Mouse (Mus musculus) bone marrow, adult 2 months (tissue): Measurements from ENCODE around the gene G6pc. TPM values are rescaled to one million over a fixed set of nuclear protein-coding genes. Genes with fewer than 3 reads are reported as not detected.
"Not testable (repeated sequence)": the region's sequence is repeated elsewhere in the genome, so short reads cannot be mapped to it uniquely, and the experiment has no call there.

Experiments used
- H3K27ac ChIP-seq: fragments of 200-500 bp; 2 replicates; pipeline ENCODE4 v1.5.1; 2012; ENCODE audit warnings: low read depth, mild to moderate bottlenecking, control low read depth, inconsistent platforms, low read length; ENCODE audit not compliant: control insufficient read depth, poor library complexity, insufficient read depth
- H3K4me1 ChIP-seq: fragments of 200-500 bp; 2 replicates; pipeline ENCODE4 v1.6.1; 2011; ENCODE audit warnings: low read length; ENCODE audit not compliant: control insufficient read depth, insufficient read depth
- H3K4me3 ChIP-seq: fragments of 200-500 bp; replicated peaks from 2 replicates; pipeline ENCODE3; 2011; ENCODE audit warnings: mild to moderate bottlenecking, low read depth, low read length, control low read depth; ENCODE audit not compliant: control insufficient read depth
- CTCF ChIP-seq: fragments of 200-500 bp; IDR thresholded peaks from 2 replicates; pipeline ENCODE4 v1.5.1; 2011; ENCODE audit warnings: low read length, control low read depth; ENCODE audit not compliant: control insufficient read depth, insufficient read depth
- POLR2A ChIP-seq: fragments of 200-500 bp; IDR thresholded peaks from 2 replicates; pipeline ENCODE4 v1.6.1; 2011; ENCODE audit warnings: low read depth, mild to moderate bottlenecking, control low read depth, low read length, borderline replicate concordance; ENCODE audit not compliant: control insufficient read depth
- whole genome bisulfite sequencing: fragments of 180-500 bp; shearing (Covaris S2); methylation state at CpG from one replicate; pipeline ENCODE4 v1.1.7; 2018; 5-methylcytosine and 5-hydroxymethylcytosine counted together
- polyA plus RNA-seq: library from polyadenylated mRNA; stranded (reverse); fragments of >200 nt; gene quantifications from 2 replicates; pipeline ENCODE4 v1.2.4, GENCODE M21; 2011; ENCODE audit warnings: low replicate concordance; ENCODE audit not compliant: missing spikeins, insufficient read depth, insufficient read length

G6pc gene
- polyA plus RNA-seq, 1 experiment: not detected

GRCm38 (mm10) chr11:101353436-101353835 is 13.9 kb upstream of the G6pc start:
- Histone ChIP-seq H3K4me3 (no peak overlapping the region), H3K4me1 (peaks cover 2% of the 10 kb centered on the region; the same call in 1 of the 2 replicates), H3K27ac (no peak overlapping the region)
- 89% methylated on average over 12 of the region's 12 CpGs for WGBS
- TF ChIP-seq CTCF: no peak
- TF ChIP-seq POLR2A: no peak

- Histone ChIP-seq H3K4me1 (peaks cover 2% of the 10 kb centered on the region; the same call in 1 of the 2 replicates), H3K4me3 (no peak overlapping the region), H3K27ac (no peak overlapping the region)
- WGBS: 85% methylated on average over 5 of the region's 5 CpGs
- TF ChIP-seq POLR2A (no peak), CTCF (no peak)
Measured at GRCm38 (mm10) chr11:101354438-101355010, 12.8 kb upstream of the G6pc start.

DNA sequence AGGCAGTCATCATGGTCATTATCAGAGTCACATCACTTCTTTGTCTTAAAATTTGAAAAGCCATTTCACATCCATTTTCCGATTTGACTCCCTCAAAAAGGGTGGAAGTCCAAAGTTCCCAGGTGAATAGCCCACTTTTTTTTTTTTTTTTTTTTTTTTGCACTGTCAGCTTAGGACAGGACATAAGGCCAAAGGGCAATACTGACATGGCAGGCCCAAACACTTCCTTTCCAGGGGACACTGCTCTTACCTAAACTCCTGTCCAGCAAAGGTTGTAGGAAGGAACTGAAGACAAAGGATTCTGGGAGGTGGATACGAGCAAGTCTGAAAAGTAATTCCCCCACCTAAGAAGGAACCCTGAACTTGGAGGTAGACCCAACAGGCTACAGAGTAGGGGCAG is 11.4 kb upstream of the G6pc start:
- Histone ChIP-seq H3K27ac (no peak overlapping the region), H3K4me3 (no peak overlapping the region), H3K4me1 (peaks cover 2% of the 10 kb centered on the region; the same call in 1 of the 2 replicates)
- 68% methylated on average over 2 of the region's 2 CpGs for WGBS
- TF ChIP-seq POLR2A (no peak), CTCF (no peak)

GRCm38 (mm10) chr11:101357505-101358182 is 9.7 kb upstream of the G6pc start:
- no peak for TF ChIP-seq POLR2A
- TF ChIP-seq CTCF: no peak
- no peak overlapping the region for H3K4me3 ChIP-seq
- WGBS: 17% methylated on average over 3 of the region's 3 CpGs
- no peak overlapping the region for H3K27ac ChIP-seq
- peaks cover 2% of the 10 kb centered on the region; the same call in 1 of the 2 replicates for H3K4me1 ChIP-seq

GRCm38 (mm10) chr11:101359776-101360175 is 7.6 kb upstream of the G6pc start:
- TF ChIP-seq POLR2A (no peak), CTCF (no peak)
- 82% methylated on average over 9 of the region's 9 CpGs for WGBS

DNA sequence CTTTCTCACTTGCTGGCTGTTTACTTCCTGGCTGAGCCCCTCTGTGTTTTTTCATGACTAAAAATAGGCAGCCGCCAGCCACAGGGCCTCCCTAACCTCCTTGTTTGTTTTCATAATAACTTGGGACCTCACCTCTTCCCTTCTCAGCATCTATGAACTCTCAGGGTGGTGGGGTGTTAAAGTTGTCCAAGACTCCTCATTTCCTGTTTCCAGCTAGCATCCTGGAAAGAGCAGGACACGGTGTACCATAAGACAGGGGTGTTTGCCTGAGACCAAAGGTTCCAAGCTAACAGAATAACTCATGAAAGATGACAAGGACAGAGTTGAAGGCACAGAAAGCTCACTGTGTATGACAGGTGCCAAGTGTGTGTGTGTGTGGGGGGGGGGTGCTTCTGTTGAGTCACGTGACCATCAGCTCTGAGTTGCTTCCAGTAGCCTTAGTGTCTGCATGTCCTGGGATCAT is 6.7 kb upstream of the G6pc start:
- Histone ChIP-seq H3K4me3 (no peak overlapping the region), H3K4me1 (peaks cover 2% of the 10 kb centered on the region; the same call in 1 of the 2 replicates), H3K27ac (no peak overlapping the region)
- 25% methylated on average over 3 of the region's 3 CpGs for WGBS
- TF ChIP-seq POLR2A (no peak), CTCF (no peak)

More at GRCm38 (mm10) chr11:101359776-101360175, 7.6 kb upstream of the G6pc start:
- Histone ChIP-seq H3K27ac (no peak overlapping the region), H3K4me3 (no peak overlapping the region), H3K4me1 (peaks cover 2% of the 10 kb centered on the region; the same call in 1 of the 2 replicates)

- TF ChIP-seq POLR2A (no peak), CTCF (no peak)
- Histone ChIP-seq H3K27ac (no peak overlapping the region; the same call in 1 of the 2 replicates), H3K4me3 (no peak overlapping the region), H3K4me1 (no peaks in the 10 kb centered on the region)
- WGBS: 50% methylated on average over 5 of the region's 5 CpGs
Measured at GRCm38 (mm10) chr11:101364531-101364931, 2.8 kb upstream of the G6pc start.

DNA sequence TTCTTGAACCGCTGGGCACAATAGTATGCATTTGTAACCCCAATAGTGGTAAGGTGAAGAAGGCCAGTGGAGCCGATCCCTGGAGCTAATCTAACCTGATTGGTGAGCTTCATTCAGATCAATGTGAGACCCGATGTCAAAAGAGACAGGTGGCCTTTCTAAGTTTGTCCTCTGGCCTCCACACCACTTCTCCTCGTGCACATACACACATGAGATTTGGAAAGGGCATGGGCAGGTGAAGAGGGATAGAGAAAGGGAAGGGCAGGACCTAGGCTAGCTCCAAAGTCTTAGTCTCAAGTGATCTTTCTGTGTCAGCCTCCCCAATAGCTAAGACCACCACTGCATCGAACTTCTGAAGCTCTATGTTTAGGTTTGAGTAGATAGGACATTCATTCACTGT is 2.8 kb downstream of the G6pc start:
- 70% methylated on average over 5 of the region's 5 CpGs for WGBS
- TF ChIP-seq POLR2A (no peak), CTCF (no peak)
- Histone ChIP-seq H3K4me3 (no peak overlapping the region), H3K4me1 (no peaks in the 10 kb centered on the region), H3K27ac (no peak overlapping the region)

- 23% methylated on average over 7 of the region's 7 CpGs for WGBS
- TF ChIP-seq POLR2A (no peak), CTCF (no peak)
- Histone ChIP-seq H3K4me3 (no peak overlapping the region), H3K27ac (no peak overlapping the region), H3K4me1 (no peaks in the 10 kb centered on the region)
Measured at GRCm38 (mm10) chr11:101374421-101374938, 7.1 kb downstream of the G6pc start.

DNA sequence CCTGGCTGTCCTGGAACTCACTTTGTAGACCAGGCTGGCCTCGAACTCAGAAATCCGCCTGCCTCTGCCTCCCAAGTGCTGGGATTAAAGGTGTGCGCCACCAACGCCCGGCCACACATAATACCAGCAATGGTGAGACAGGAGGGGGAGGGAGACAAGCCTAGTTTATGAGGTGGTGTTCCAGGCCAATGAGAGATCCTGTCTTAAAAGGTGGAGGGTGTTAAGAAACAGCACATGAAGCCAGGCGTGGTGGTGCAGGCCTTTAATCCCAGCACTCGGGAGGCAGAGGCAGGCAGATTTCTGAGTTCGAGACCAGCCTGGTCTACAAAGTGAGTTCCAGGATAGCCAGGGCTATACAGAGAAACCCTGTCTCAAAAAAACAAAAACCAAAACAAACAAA is 10.8 kb downstream of the G6pc start:
- 75% methylated on average over 8 of the region's 8 CpGs for WGBS
- not testable (repeated sequence) for H3K4me3 ChIP-seq, H3K27ac ChIP-seq, H3K4me1 ChIP-seq
